Mouse (Mus musculus): ENCODE data around the gene Hexdc. TPM values are rescaled to one million over a fixed set of nuclear protein-coding genes. Genes with fewer than 3 reads are reported as not detected.

Hexdc gene
- polyA plus RNA-seq (2014; fragmentation: Nextera tagmentation; extraction: Ambion mirVana): 28.2 and 37.0 TPM in 2 replicates

GRCm38 (mm10) chr11:121204161-121205006 is at the start of gene Hexdc, which contains the start of gene Ogfod3:
Hexdc (plus strand) TSS chr11:121204433.
Ogfod3 (minus strand) TSS chr11:121204711.
- peak within 1 kb of the TSS; percentile 60 for H3K4me3 ChIP-seq (ENCODE audit: low read depth, low read length)
- peak within 1 kb of the TSS; percentile 85 for H3K27ac ChIP-seq (ENCODE audit: low read depth, low read length)
- no peaks in the 10 kb centered on the region for H3K4me1 ChIP-seq (ENCODE audit: control insufficient read depth, insufficient read depth, low read length)
- no peaks in the 10 kb centered on the region for H3K9me3 ChIP-seq (ENCODE audit: control insufficient read depth, low read length)
- WGBS: under 1% methylated on average over 64 of the region's 70 CpGs
- peak within 1 kb of the TSS; percentile 57 for H3K4me2 ChIP-seq (ENCODE audit: low read depth, low read length)
- peak within 1 kb of the TSS; percentile 75 for H3K9ac ChIP-seq (replicated peaks; ENCODE audit: low read depth, low read length)
- H3K36me3 ChIP-seq (ENCODE audit: control insufficient read depth, insufficient read depth, low read length): peaks cover 4% of the 10 kb centered on the region; the same call in 1 of the 2 replicates
- no peaks in the 10 kb centered on the region for H3K27me3 ChIP-seq (ENCODE audit: control insufficient read depth, insufficient read depth, low read length)
- peak; percentile 96 for ATAC-seq (ENCODE audit: low read depth)

GRCm38 (mm10) chr11:121156411-121156891 is 47.8 kb upstream of the Hexdc start:
- H3K4me1 ChIP-seq (ENCODE audit: control insufficient read depth, insufficient read depth, low read length): peaks cover 8% of the 10 kb centered on the region
- under 1% methylated on average over 45 of the region's 45 CpGs for WGBS
- H3K27ac ChIP-seq (ENCODE audit: low read depth, low read length): no peak overlapping the region
- H3K4me3 ChIP-seq (ENCODE audit: low read depth, low read length): peak overlapping the region; percentile 37
- no peak for ATAC-seq (ENCODE audit: low read depth)
- no peaks in the 10 kb centered on the region for H3K36me3 ChIP-seq (ENCODE audit: control insufficient read depth, insufficient read depth, low read length)
- peaks cover 20% of the 10 kb centered on the region for H3K27me3 ChIP-seq (ENCODE audit: control insufficient read depth, insufficient read depth, low read length)
- H3K9me3 ChIP-seq (ENCODE audit: control insufficient read depth, low read length): no peaks in the 10 kb centered on the region
- H3K4me2 ChIP-seq (ENCODE audit: low read depth, low read length): peak overlapping the region; percentile 87
- peak overlapping the region; percentile 51 for H3K9ac ChIP-seq (replicated peaks; ENCODE audit: low read depth, low read length)

GRCm38 (mm10) chr11:121159971-121160370 is 44.3 kb upstream of the Hexdc start, which contains the start of gene Uts2r:
Uts2r (plus strand) TSS chr11:121160271.
- H3K9me3 ChIP-seq (ENCODE audit: control insufficient read depth, low read length): no peaks in the 10 kb centered on the region
- H3K36me3 ChIP-seq (ENCODE audit: control insufficient read depth, insufficient read depth, low read length): no peaks in the 10 kb centered on the region
- ATAC-seq (ENCODE audit: low read depth): no peak
- no peak within 1 kb of the TSS for H3K9ac ChIP-seq (replicated peaks; ENCODE audit: low read depth, low read length)
- H3K4me3 ChIP-seq (ENCODE audit: low read depth, low read length): no peak within 1 kb of the TSS
- H3K27me3 ChIP-seq (ENCODE audit: control insufficient read depth, insufficient read depth, low read length): peaks cover 20% of the 10 kb centered on the region
- no peak within 1 kb of the TSS for H3K27ac ChIP-seq (ENCODE audit: low read depth, low read length)
- no peak within 1 kb of the TSS for H3K4me2 ChIP-seq (ENCODE audit: low read depth, low read length)
- H3K4me1 ChIP-seq (ENCODE audit: control insufficient read depth, insufficient read depth, low read length): peaks cover 8% of the 10 kb centered on the region
- whole genome bisulfite sequencing: 89% methylated on average over 5 of the region's 5 CpGs

GRCm38 (mm10) chr11:121160636-121161346 is 43.4 kb upstream of the Hexdc start:
- Histone ChIP-seq H3K4me2 (ENCODE audit: low read depth, low read length) (no peak overlapping the region), H3K36me3 (ENCODE audit: control insufficient read depth, insufficient read depth, low read length) (no peaks in the 10 kb centered on the region), H3K9ac (replicated peaks; ENCODE audit: low read depth, low read length) (no peak overlapping the region), H3K27me3 (ENCODE audit: control insufficient read depth, insufficient read depth, low read length) (peaks cover 19% of the 10 kb centered on the region), H3K4me1 (ENCODE audit: control insufficient read depth, insufficient read depth, low read length) (peaks cover 8% of the 10 kb centered on the region), H3K27ac (ENCODE audit: low read depth, low read length) (no peak overlapping the region), H3K4me3 (ENCODE audit: low read depth, low read length) (no peak overlapping the region), H3K9me3 (ENCODE audit: control insufficient read depth, low read length) (no peaks in the 10 kb centered on the region)
- WGBS: 95% methylated on average over 26 of the region's 26 CpGs
- ATAC-seq (ENCODE audit: low read depth): no peak

- Histone ChIP-seq H3K4me2 (ENCODE audit: low read depth, low read length) (no peak overlapping the region), H3K27me3 (ENCODE audit: control insufficient read depth, insufficient read depth, low read length) (no peaks in the 10 kb centered on the region), H3K4me3 (ENCODE audit: low read depth, low read length) (no peak overlapping the region), H3K9ac (replicated peaks; ENCODE audit: low read depth, low read length) (no peak overlapping the region), H3K27ac (ENCODE audit: low read depth, low read length) (no peak overlapping the region), H3K36me3 (ENCODE audit: control insufficient read depth, insufficient read depth, low read length) (no peaks in the 10 kb centered on the region), H3K9me3 (ENCODE audit: control insufficient read depth, low read length) (no peaks in the 10 kb centered on the region), H3K4me1 (ENCODE audit: control insufficient read depth, insufficient read depth, low read length) (no peaks in the 10 kb centered on the region)
- ATAC-seq (ENCODE audit: low read depth): no peak
- 83% methylated on average over 4 of the region's 4 CpGs for WGBS
Observed at GRCm38 (mm10) chr11:121163751-121164150, 40.5 kb upstream of the Hexdc start.

DNA sequence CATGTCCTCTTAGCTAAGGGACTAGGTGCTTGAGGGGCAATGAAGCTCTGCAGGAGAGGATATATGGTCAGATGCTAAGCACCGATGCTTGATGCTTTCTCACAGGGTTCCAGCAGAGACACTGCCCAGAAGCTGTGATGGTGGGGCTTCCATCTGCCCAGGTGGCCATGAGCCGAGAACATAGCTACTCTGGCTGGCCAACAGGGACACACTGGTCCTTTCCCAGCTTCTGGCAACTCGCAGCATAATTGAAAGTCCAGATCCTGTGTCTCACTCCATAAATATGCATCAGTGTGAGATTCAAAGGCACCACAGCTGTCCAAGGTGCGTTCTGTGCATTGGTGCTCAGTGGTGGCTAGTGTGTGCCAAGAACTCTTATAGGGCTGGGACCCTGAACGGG is 31.0 kb upstream of the Hexdc start:
- WGBS: 77% methylated on average over 5 of the region's 5 CpGs
- no peak overlapping the region for H3K4me2 ChIP-seq (ENCODE audit: low read depth, low read length)
- no peaks in the 10 kb centered on the region for H3K4me1 ChIP-seq (ENCODE audit: control insufficient read depth, insufficient read depth, low read length)
- no peak overlapping the region for H3K9ac ChIP-seq (replicated peaks; ENCODE audit: low read depth, low read length)
- ATAC-seq (ENCODE audit: low read depth): no peak
- no peak overlapping the region for H3K4me3 ChIP-seq (ENCODE audit: low read depth, low read length)
- no peaks in the 10 kb centered on the region for H3K36me3 ChIP-seq (ENCODE audit: control insufficient read depth, insufficient read depth, low read length)
- no peaks in the 10 kb centered on the region for H3K9me3 ChIP-seq (ENCODE audit: control insufficient read depth, low read length)
- no peak overlapping the region for H3K27ac ChIP-seq (ENCODE audit: low read depth, low read length)
- H3K27me3 ChIP-seq (ENCODE audit: control insufficient read depth, insufficient read depth, low read length): no peaks in the 10 kb centered on the region

GRCm38 (mm10) chr11:121174234-121174633 is 30.0 kb upstream of the Hexdc start:
- no peaks in the 10 kb centered on the region for H3K9me3 ChIP-seq (ENCODE audit: control insufficient read depth, low read length)
- no peaks in the 10 kb centered on the region for H3K36me3 ChIP-seq (ENCODE audit: control insufficient read depth, insufficient read depth, low read length)
- H3K4me2 ChIP-seq (ENCODE audit: low read depth, low read length): no peak overlapping the region
- no peak overlapping the region for H3K4me3 ChIP-seq (ENCODE audit: low read depth, low read length)
- H3K27me3 ChIP-seq (ENCODE audit: control insufficient read depth, insufficient read depth, low read length): no peaks in the 10 kb centered on the region
- 41% methylated on average over 3 of the region's 3 CpGs for WGBS
- H3K4me1 ChIP-seq (ENCODE audit: control insufficient read depth, insufficient read depth, low read length): no peaks in the 10 kb centered on the region
- ATAC-seq (ENCODE audit: low read depth): no peak
- no peak overlapping the region; the same call in 1 of the 2 replicates for H3K9ac ChIP-seq (replicated peaks; ENCODE audit: low read depth, low read length)
- H3K27ac ChIP-seq (ENCODE audit: low read depth, low read length): no peak overlapping the region

GRCm38 (mm10) chr11:121176285-121177270 is 27.7 kb upstream of the Hexdc start:
- WGBS: 59% methylated on average over 12 of the region's 12 CpGs
- H3K27me3 ChIP-seq (ENCODE audit: control insufficient read depth, insufficient read depth, low read length): no peaks in the 10 kb centered on the region
- no peak overlapping the region for H3K4me3 ChIP-seq (ENCODE audit: low read depth, low read length)
- no peak overlapping the region for H3K27ac ChIP-seq (ENCODE audit: low read depth, low read length)
- H3K4me1 ChIP-seq (ENCODE audit: control insufficient read depth, insufficient read depth, low read length): no peaks in the 10 kb centered on the region
- 0 out of 2 replicates have a peak, but pooled peaks cover 3% of the 10 kb centered on the region for H3K36me3 ChIP-seq (ENCODE audit: control insufficient read depth, insufficient read depth, low read length)
- ATAC-seq (ENCODE audit: low read depth): no peak
- H3K9me3 ChIP-seq (ENCODE audit: control insufficient read depth, low read length): no peaks in the 10 kb centered on the region
- no peak overlapping the region for H3K9ac ChIP-seq (replicated peaks; ENCODE audit: low read depth, low read length)
- H3K4me2 ChIP-seq (ENCODE audit: low read depth, low read length): no peak overlapping the region

Measured in neural tube, embryonic 14.5 days (tissue).